Mouse (Mus musculus) c-Kit-positive CD71-positive TER-119-positive erythroid progenitor cells, embryonic 14.5 days (primary cell): ENCODE data around the gene Fuca2.
A peak's percentile ranks its signal among the peaks of the same experiment; 100 is the strongest.
"Not testable (repeated sequence)": the region's sequence is repeated elsewhere in the genome, so short reads cannot be mapped to it uniquely, and the experiment has no call there.

Experiments used
- DNase-seq: peaks from one replicate; pipeline ENCODE4 v3.0.0-alpha.2; 2013; ENCODE audit warnings: low spot score

The Fuca2 gene

DNA sequence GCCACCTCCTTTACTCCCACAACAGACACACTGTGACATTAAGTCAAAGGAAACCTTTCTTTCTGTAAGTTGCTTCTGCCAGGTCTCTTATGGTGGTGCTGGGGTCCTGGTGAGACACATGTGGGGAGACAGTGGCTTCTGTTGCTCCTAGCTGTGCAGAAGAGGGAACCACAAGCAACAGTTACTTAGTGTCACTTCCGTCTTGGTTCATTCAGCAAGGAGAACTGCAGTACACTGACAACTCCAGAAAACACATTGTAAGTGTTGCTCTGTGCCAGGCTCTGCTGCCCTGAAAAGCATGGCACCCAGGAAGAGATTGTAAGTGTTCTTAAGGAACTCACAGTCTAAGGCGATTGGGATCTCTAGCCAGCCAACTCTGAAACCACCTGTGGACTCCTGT, at the start of gene Fuca2:
TSS of gene Fuca2 (plus strand) at position 210 of the 400 bp plus-strand sequence.
- no peak for DNase-seq

DNA sequence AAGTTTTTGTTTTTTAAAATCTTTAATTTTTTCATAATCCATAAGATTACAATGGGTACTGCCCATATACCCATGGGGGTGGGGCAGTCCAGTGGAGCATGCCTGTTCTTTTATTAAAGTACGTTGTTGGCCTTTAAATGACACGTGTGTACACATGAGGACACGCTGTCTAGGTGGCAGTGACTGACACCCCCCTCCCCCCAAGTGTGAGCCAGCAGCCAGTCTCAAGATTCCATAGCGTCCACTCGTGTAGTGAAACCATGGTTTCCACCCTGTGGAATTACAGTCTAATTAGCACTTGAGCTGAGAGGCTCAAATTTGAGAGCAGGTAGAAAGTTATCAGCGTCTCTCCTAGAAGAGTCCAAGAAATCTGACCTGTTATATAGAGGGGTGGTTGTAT, 47.7 kb upstream of the Fuca2 start:
- DNase-seq = no peak

DNA sequence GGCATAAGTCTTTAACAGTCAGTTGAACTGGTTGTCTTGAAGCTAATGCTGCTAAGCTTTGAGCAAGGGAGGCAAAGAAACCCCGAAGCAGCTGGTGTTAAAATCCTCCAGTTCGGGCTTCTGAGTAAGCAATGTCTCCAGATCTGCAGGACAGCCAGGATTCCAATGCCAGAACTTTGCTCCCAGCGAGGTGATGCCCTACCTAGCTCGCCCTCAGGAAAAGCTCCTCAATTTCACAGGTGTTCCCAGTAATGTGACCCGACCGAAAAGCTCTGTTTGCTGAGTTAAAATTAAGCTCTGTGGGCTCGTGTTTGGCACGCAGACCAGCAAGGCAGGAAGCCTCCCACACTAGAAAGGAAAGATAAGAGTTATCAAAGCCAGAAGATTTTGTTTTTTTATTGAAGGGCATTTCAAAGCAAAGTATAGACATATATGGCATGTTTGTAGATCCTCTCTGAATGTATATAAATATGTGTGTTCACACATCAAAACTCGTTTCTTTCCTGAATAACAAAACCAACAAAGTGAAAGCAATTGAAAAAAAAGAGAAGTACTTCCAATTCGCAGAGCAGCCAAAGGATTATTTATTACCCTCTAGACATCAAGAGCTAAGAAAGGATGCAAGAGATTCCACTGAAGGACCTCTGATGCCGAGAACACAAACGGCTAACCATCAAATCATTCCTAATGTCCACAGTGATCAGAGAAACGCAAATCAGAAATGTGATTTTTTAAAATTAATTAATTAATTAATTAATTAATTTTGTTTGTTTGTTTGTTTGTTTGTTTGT, 45.9 kb upstream of the Fuca2 start:
- DNase-seq = no peak

DNA sequence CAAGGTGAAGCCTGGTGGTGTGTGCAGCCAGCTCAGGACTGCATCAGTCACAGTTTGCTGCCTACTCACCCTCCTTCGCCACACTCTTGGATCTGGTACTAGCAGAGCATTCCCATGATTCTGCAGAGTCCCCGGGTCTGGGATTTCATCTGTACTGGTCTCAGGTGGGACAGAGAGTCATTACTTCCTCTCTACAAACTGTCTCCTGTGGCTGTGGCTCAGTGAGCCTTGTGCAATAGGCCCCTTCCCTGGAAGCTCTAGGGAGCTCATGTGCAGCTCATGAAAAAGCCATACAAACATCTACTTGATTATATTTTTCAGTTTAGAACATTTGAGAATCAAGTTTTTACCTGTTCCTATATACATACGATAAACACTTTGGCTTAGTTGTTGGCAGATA, 35.0 kb upstream of the Fuca2 start:
- not testable (repeated sequence) for DNase-seq

DNA sequence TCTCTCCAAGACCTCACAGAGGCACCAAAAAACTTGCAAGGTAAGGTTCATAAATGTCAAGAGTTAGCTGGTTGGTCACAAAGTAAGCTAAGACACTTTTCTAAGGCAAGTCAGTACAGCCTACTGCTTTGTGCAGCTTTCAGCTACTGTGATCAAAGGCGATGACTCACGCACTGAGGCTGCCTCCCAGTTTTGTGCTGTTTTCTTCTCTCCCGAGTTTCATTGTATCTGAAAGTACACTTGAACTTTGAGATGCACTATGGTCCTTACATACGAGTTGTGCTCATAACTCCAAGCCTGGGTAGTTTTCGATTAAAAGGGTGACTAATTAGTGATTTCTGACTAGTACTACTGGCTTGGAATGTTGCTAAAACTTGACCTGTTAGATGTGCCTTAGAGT, 32.4 kb upstream of the Fuca2 start:
- no peak for DNase-seq

DNA sequence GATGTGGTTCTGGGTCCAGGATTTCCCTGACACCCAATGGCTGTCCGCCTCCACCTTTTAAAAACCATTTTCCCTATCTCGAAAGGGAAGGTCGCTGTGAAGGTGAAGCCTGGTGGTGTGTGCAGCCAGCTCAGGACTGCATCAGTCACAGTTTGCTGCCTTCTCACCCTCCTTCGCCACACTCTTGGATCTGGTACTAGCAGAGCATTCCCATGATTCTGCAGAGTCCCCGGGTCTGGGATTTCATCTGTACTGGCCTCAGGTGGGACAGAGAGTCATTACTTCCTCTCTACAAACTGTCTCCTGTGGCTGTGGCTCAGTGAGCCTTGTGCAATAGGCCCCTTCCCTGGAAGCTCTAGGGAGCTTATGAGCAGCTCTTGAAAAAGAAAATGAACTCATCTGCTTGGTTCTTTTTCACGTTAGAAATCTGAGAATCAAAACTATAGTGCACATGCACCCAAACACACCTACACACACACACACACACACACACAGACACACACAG, 31.3 kb upstream of the Fuca2 start:
- not testable (repeated sequence) for DNase-seq

DNA sequence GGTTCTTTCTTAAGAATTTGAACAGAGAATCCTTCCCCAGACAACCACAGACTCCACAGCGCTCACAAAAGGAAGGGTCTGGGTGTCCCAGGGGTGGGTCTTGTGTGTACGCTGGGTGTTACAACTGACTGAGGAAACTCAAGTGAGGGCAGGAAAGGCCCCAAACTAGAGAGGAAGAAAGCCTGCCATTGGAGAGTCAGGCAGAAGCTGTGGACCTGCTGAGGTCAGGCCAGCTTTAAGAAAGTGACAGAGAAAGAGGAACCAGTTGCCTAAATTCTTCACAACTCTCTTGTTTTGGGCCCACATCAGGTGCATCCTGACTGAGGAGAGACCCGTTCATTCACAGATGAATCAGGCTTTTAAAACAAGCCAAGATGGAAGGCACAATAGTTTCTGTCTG, 29.1 kb upstream of the Fuca2 start:
- no peak for DNase-seq

DNA sequence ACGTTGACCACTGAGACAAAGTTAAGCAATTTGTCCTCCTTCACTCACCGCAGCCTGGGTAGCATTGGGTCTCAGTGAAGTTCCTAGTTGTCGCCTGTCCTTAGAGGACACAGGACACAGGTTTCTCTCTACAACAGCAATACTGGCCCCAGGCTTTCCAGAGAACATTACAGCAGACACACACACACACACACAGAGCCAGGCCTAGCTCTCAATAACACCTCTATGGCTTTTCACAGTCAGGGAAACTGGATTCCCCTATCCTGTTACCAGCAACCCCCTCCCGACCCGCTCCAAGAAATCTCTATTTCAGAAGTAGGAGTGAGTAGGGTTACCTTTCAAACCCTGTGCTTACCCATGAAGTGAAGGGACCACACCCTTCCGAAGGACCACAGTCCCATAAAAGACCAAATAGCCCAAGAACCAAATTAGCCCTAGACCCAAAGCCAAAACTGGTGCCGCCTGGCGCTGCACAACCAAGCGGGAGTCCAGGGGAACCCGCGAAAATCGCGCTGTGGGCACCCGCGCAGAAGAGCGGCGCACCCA, 26.0 kb upstream of the Fuca2 start:
- DNase-seq = no peak

DNA sequence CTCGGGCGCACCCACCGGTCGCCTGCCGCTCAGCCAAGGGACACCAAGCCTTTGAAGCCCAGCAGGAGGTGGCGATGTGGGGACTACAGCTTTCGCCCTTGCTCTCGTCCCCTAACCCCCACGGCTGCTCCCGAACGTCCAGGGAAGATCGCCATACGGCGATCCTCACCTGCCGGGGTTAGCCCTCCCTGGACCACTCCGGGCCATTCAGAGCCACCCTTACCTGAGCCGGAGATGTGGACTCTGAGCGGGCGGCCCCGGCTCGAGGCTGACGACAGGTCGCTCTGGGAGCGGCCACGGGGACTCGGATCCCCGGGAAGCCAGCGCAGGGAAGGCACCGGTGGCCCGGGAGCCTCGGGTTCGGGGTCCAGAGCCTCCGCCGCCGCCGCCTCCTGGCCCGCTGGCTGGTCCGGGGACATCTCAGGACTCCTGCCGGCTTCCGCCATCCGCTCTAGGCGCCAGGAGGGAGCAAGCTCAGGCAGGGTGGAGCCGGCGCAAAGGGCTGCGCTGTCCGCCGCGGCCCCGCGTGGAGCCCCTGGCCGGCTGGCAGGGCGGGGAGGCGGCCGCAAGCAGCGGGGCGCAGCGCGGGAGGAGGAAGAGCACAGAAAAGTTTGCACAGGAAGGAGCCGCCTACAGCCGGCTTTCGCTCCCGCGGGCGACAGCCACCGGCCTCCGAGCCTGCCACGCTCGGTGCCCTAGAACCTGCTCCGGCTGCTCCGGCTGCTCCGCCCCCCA, 25.3 kb upstream of the Fuca2 start, which contains the start of gene Phactr2:
TSS of gene Phactr2 (minus strand) at position 580 of the 735 bp plus-strand sequence.
- no peak for DNase-seq

DNA sequence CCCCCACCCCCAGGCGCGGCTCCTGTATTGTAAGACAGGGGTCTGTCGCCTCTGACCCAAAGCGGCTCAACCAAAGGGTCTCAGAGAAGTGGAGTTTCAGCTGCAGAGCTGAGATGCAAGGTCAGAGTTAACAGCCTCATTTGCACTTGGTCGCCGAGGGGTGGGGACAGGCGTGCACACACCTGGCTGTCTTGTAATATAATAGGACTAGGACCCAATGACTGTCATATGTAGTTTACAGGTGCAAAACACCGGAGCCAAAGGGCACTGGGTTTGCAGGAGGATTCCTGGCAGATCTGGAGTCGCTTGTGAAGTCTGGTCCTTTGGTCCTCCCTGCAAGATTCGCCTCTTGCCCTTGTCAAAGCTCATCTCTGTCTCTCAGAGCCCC, 24.8 kb upstream of the Fuca2 start:
- DNase-seq = no peak

DNA sequence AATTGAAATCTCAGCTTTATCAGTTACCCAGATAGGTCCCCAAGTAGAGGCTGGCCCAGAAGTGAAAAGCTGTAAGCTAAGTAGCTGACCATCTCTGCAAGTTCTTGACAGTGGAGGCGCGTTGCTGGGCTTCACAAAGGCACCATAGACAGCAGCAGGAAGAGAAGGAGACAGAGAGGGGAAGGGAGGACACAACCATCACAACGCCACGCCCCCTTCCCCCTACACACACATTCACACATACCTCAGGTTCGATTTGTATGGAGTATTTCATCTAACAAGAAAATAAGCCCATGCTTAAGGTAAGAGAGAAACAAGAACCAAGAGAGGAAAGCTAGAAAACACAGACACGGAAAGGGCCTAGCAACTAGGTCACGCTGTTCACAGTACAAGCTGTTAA, 24.2 kb upstream of the Fuca2 start:
- DNase-seq = no peak

DNA sequence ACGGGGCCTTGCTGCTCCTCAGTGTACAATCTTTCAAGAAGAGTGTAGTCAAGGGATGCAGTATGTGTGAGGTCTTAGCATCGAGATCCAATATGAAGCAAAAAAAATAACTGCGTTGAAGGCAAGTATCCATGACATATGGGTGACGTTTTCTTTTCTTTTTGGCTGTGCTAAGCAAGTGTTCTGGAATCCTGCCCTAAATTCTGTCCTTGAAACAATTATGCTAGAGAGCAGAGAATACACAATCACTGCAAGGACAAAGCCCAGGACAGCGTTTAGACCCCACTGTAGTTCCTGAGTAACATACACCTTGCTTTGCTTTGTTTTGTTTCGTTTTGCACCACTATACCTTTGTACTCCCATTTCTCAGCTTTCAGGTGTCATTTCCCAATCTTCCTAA, 20.0 kb upstream of the Fuca2 start:
- DNase-seq = no peak

DNA sequence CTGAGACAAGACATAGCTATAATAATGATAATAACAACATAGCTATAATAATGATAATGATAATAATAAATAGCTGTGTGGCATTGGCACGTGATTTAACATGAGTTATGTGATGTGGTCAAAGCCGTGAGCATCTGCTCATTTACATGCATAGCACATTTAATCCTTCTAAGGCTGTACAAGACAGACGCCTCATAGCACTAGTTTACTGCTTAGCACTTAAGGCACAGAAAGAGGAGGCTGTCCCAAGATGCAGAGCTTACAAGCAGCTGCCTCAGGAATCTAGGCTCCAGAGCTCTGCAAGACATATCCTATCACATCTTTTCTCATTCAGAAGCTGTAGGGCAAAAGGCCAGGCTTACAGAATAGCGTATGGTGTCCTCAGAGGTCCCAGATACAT, 13.4 kb upstream of the Fuca2 start:
- DNase-seq = no peak

DNA sequence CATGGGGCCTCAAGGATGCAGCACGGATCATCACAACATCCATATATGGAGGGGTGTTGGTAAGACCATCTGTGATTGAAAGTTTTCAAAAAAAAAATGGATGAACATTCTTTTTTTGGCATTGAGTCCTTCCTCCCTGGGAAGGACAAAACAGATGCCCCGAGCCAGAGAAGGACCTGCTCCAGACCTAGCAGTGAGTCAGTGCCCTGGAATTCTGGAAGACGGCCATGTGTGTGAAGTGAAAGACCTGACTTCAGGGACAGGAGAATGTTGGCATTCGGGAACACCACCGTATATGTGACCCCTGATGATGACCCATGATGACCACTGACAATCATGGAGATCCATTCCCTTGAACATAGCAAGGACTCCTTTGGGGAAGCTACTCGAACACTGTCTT, 9.7 kb upstream of the Fuca2 start:
- DNase-seq = no peak

DNA sequence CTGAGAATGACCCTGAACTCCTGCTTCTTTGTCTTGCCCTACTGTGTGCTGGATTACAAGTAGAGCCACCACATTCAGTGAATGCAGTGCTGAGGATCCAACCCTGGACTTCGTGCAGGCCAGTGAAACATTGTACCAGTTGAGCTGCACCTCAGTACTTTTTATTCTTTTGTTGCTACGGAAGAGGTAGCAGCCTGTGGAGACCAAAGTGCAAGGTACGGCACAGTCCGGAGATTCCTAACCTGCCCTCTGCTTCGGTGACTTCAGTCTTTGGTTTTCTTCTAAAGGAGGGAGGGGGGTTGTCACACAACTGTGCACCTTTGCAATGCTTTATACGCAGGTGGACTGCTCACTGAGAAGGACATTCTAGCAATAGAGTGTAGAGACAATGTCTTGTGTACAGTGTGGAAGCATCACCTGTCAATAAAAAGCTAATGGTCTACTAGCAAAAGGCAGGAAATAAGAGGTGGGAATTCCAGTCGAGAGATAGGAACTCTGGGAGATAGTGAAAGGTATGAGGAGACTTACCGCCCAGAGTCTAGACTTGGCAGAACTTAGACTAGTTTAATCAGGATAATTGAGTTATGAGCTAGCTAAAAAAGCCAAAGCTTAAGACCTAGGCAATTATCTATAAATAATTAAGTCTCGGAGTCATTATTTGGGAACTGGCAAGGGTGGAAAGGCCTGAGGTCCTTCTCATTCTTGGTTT, 5.2 kb upstream of the Fuca2 start:
- no peak for DNase-seq

DNA sequence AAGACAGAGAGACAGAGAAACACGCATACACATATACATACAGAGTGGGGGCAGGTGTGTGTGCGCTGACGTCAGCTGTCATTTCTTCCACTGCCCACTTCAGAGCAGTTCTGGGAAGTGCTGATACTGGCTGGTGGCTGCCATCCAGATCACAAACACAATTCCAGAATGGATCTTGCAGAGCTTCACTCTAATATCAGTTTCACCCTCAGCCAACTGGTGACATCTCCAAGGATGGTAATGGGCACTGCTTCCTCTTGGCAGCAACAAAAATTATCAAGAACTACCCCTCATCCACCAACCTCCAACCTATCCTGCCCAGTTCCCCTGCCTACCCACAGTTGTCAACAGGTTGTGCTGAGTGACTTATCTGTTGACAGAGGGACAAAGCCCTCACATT, 3.0 kb upstream of the Fuca2 start:
- no peak for DNase-seq

DNA sequence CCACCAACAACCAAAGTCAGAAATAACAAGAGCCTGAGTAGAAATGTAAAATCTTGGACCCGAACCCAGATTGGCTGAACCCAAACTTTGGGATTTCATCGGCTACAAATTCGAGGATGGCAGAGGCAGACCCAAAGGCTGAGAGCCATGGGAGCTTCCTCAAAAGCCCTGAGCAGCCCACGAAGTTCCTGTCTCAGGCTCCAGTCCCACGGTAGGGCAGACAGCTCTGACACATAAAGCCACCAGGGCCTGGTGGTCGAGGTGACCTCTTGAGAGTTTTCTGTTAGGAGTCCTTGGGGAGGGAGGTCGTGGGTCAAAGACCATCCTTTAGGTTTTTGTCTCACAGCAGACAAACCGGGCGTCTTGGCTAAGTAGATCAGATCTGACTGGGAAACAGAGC, 1.1 kb downstream of the Fuca2 start:
- DNase-seq = no peak

DNA sequence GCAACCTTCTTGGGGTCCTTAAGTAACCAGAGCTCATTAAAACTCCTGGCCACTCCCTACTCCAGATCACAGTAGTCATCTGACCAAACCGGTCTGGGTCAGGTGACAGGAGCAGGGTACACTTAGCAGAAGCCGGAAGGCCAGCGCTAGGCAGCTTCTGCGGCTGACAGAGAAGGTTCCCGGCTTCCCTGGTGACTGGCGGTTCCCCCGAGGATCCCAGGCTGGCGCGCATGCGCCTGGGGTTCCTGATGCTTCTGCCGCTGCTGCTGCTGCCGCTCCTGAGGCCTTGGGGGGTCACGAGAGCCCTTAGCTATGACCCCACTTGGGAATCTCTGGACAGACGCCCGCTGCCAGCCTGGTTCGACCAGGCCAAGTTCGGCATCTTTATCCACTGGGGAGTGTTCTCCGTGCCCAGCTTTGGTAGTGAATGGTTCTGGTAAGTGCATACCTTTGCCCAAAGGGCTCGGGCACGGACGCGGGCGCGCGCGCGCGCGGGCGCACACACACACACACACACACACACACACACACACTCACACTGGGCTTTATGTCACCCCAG, 1.7 kb downstream of the Fuca2 start:
- DNase-seq = peak; percentile 87

DNA sequence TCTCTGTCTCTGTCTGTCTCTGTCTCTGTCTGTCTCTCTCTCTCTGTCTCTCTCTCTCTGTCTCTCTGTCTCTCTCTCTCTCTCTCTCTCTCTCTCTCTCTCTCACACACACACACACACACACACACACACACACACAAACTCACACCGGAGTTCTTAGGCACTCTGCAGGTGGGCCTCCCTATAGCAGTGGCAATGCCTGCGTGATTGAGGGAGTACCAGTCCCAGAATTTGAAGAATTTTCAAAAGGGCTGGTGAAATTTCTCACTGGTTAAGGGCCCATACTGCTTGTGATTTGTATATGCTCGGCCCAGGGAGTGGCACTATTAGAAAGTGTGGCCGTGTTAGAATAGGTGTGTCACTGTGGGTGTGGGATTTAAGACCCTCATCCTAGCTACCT, 2.2 kb downstream of the Fuca2 start:
- peak; percentile 21 for DNase-seq

DNA sequence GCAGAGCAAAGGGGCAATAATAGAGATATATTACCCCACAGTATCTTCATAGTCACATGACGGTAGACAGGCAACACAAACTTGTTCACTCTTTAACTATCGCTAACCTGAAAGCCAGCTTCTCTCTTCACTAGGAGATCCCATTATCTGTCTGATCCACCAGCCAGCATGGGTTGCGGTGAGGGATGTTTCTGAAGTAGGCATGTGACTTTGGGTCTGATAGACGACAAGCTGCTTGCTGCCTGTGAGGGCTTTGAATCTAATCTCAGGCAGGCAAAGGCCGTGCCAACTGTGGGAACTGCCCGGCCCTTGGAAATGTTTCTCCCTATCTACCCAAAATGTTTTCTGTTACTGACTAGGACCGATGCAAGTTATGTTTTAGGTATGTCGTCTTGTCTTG, 3.0 kb downstream of the Fuca2 start:
- peak; percentile 82 for DNase-seq

DNA sequence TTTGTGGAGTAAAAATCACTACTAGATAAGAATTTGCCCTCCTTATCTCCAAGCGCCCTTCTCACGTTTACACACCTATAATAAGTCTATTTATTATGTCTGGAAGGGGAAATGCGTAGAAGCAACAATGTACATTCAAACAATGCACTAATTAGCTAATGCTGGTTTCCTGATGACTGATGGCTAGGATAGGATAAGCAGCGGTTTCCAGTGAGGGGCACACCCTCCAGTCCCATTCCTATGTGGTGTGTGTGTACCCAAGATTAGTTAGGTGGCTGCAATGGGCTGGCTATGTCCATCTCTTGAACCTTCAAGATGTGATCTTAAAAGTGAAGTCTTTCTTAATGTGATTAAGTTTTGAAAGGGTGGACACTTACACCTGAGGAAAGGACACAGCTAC, 22.5 kb downstream of the Fuca2 start:
- peak; percentile 61 for DNase-seq

DNA sequence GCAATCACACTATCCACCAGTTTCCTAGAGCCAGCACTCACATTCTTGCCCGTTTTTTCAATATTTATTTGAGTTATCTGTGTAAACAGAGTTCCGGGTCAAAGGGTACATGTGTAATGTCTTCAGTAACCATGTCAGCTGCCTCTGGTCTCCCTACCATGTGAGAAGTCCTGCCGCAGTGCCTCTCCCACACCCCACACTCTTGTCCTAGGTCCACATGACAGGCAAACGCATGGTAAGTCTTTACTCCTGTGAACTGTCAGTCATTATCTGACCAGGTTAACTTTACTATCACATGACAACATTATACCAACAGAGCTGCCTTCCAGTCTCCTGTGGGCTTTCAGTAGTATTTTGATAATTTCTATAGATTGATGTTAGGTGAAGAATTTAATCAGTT, 28.8 kb downstream of the Fuca2 start:
- DNase-seq = no peak
